Mouse (Mus musculus): Measurements from ENCODE around the gene Hpn.

Hpn gene

DNA sequence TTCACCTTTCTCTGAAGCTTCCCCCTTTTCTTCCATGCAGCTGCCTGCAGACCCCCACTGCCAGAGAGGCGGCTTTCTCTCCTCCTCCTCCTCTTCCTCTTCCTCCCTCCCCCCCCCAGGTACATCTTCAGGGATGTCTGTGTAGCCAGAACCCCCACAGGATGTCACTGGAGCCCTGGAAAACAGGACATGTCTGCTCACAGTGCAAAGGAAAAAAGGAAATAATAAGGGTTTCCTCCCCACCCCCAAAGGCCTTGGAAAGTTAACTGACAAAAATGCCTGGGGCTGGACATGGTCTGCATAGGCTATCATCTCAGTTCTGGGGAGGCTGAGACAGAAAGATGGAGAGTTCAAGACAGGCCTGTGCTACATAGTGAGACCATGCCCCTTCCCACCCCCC, 34.0 kb downstream of the Hpn start:
- no peak for DNase-seq (ENCODE audit: extremely low spot score)

DNA sequence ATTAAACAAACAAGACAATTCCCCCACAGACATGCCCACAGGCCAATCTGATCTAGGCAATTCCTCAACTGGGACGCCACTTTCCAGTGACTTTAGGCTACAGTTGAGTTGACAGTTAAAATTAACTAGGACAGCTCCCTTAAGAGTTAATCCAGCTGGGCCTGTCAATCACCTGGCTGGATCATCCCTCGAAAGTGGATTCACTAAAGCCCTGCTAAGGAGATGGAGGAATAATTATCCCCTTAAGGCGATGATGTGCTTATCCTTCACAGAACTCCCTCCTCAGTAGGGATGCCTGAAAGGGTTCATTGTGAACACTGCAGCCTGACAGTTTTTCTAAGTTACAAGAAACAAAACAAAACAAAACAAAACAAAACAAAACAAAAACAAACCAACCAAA, 34.5 kb downstream of the Hpn start:
- no peak for DNase-seq (ENCODE audit: extremely low spot score)

DNA sequence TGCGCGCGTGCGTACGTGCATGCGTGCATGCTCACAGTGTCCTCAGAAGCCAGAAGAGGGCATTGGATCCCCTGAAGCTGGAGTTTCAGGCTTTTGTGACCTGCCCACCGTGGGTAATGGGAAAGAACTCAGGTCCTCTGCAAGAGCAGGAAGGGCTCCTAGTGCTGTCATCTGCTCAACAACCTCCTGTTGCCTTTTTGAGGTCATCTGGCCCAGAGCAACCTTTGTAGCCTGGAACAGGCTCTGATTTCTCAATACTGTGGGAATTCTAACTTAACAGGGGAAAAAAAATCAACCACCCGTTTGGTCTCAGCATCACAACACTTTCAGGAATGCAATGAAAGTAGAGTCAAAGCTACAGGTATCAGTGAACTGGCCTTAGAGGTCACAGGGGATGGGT, 35.4 kb downstream of the Hpn start:
- DNase-seq (ENCODE audit: extremely low spot score), result no peak

DNA sequence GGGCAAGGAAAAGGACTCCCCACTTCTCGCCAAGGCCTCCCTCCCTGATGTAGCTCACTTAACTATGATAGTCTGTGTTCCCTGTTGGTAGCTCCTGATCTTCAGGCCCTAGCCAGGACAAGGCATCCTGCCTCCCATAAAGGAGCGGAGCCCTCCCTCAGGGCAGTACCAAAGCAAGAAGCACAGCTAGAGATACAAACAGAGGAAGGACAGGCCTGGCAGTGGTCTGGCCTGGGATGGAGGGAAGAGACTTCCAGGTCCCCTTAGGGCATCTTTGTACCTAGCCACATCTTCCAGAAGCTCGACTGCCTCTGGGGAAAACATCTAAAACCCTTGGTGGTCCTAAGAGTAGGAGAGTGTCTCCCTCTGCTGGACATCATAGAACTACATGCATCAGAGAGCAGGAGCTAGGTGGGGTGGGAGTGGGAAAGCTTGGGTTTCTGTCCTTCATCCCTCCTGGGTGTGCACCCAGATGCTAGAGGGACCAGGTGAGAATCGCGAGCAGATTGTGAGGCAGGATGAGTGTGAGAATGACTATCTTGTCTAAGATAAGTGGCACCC, 37.1 kb downstream of the Hpn start:
- DNase-seq (ENCODE audit: extremely low spot score), result peak; percentile 44

DNA sequence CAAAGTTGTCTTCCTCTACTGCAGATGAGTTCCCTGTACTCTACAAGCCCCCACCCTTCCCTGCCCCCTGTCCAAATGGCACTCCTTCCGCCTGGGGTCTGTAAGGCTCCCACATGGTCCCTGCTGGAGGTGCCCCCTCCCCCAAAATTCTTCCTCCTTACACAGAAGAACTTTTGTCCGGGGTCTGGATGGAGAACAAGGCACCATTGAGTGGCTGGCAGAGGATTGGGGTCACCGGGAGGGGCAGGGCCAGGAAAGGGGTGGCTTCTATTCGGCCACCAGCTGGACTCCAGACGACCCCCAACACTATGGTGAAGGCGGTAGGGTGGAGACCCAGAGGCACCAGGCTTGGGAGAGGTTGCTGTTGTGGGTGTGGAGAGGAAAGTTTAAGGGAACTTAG, 37.6 kb downstream of the Hpn start:
- DNase-seq (ENCODE audit: extremely low spot score), result no peak

DNA sequence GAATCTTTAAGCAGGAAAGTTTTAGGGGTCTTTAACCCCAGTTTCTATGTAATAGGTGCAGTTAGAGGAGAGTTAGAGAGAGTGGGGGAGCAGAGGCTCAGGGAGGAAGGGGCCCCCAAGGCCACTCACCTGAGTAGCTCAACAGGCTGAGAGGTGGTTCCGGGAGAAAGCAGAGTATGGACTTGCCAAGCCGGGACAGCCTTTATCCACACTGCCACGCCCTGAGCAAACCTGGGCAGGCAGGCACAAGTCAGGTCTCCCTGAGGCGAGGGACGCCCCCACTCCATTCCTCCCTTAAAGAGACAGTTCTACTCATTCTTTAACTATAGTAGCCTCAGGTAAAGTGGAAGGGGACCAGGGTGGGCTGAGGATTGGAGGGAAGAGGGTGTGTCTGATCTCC, 38.6 kb downstream of the Hpn start, which contains the start of gene Fxyd3:
Fxyd3 (minus strand) TSS at position 213 of the 400 bp plus-strand sequence.
- DNase-seq (ENCODE audit: extremely low spot score), result no peak

DNA sequence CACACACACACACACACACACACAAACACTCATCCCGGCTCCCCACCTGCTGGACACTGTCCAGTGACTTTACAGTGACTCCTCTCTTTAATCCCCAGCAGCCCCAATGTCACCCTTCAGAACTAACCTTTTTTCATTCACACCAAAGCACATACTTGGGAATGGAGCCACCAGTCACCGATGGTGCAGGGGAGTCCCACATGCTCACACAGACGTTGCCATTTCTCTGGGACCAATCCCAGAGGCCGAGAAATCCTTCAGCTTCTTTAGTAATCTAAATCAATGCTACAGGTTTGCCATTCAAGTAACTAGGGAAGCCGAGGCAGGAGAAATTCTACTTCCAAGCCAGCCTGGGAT, 40.4 kb downstream of the Hpn start:
- DNase-seq (ENCODE audit: extremely low spot score), result no peak

DNA sequence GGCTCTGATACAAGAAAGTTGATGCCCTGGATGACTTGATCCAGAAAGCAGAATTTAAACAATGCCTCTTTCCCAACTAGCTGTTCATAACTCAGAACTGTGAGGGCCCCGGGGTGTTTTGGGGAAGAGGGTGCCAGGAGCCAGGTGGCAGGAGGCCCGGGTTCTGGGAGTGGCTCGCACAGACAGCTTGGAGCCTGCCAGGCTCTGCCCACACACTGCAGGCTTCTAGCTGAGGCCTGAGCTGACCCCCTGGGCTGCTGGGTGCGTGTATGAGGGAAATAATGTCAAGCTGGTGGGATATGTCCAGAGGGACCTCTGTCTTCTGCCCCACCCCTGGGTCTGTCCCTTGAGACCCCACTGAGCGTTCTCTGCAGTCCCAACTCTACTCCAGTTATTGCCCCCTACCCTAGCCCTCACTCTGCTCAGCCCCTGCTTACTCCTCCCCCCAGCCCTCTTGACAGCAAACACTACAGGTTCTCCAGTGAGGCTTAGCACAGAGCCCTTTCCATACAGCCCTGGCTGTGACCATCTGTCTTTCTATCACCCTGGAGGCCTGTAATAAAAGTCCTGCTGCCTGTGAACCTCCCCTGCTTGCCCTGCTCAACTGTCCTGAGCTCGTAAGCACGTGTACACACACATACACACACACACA, 40.9 kb downstream of the Hpn start:
- no peak for DNase-seq (ENCODE audit: extremely low spot score)

DNA sequence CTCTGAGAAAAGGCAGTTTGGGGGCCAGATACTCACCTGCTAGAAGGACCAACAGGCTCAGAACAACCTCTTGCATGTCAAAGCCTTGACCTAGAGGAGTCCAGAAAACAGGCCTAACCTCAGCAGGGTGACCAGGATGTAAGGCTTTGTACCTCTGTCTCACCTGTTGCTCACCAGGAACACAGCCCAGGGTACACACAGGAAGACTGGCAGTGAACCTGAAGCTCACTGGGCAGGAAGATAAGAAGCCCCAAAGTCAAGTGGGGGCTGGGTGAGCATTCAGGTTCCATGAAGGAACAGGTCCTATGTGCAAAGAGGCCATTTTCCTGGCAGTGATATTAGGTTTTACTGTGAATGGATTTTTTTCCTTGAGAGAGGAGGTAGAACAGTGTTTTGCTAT, 41.5 kb downstream of the Hpn start:
- DNase-seq (ENCODE audit: extremely low spot score), result no peak

DNA sequence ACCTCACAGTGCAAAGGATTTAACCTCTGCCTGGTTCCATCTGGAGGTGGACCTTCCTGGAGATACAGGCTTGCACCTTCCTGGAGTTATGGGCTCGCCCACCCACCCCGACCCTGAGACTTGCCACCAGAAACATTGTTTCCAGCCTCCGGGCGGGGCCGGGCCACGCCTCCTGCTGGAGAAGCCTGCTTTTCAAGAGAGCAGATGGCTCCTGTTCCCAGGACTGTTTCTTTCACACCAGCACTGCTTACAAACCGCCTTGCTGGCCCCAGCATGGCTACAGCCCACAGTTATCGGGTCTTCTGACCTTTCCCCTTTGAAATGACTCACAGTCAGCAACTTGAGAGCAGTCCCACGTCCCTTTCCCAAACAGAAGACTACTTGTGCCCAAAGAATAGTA, 42.8 kb downstream of the Hpn start:
- DNase-seq (ENCODE audit: extremely low spot score), result no peak

DNA sequence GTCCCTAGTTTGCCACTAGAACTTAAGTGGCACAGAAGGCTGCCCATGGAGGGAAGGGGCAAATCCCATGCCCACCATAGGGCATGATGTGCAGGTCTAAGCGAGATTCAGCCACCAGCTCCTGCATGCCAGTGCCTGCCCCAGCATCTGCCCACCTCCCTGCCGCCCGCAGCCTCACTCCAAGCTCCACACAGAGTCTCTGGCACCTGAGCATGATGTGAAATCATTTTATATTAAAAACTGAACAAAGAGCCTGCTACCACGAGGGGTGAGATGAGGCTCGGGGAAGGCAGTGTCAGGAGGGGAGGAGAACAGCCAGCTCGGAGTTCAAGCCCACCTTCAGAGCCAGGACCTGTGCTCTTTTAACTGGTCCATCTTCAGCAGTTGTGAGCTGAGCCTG, 44.8 kb downstream of the Hpn start:
- DNase-seq (ENCODE audit: extremely low spot score), result no peak

DNA sequence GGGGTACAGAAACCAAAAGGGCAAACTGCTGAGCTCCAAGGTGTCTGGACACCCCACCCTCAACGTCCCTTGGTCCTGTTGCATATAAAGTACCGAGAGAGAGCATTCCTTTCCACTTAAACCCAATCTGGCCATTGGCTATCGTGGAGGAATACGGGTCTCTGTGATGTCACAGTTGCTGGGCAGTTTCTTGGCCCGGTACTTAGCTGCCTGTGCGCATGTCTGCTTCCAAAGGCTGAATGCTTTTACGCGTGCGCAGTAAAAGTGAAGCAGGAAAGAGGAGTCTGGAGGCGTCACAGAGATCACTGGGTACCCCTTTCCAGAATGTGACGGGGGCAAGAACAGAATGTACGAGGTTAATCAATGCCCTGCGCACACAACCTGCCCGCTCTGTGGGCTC, 45.6 kb downstream of the Hpn start:
- DNase-seq (ENCODE audit: extremely low spot score), result no peak

DNA sequence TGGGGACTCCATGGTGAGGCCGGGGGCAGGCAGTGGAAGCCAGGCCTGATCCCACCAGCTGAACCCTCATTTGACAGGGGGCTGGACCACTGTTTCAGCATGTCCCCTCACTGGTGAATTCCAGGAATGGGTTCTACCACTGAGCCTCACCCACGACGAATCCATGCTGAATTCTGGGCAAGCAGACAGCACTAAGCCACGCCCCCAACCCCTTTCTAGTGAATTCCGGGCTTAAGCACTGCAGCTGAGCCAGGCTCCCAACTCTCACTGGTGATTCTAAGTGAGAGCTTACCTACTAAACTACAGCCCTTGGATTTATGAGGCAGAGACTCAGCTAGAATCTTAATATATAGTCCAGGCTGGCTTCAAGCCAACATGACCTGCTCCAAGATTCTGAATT, 47.3 kb downstream of the Hpn start:
- DNase-seq (ENCODE audit: extremely low spot score), result no peak

DNA sequence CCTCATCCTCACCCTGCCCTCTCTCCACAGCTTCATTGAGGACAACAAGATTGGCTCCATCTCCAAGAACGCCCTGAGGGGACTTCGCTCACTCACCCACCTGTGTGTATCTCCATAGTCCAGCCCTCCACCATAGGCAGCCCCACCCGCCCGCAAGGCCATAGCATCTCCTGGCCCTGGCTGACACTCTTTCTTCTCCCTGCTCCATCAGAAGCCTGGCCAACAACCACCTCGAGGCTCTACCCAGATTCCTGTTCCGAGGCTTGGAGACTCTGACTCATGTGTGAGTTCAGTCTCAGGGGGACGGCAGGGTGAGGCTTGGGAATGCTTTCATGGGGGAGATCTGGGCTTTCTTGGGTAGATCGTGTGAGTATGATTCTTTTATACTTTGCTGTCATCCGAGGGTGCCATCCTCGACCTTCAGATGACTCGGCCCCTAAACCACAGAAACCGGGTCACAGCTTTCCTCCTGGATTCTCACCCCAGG, 52.0 kb downstream of the Hpn start:
- DNase-seq (ENCODE audit: extremely low spot score), result no peak

DNA sequence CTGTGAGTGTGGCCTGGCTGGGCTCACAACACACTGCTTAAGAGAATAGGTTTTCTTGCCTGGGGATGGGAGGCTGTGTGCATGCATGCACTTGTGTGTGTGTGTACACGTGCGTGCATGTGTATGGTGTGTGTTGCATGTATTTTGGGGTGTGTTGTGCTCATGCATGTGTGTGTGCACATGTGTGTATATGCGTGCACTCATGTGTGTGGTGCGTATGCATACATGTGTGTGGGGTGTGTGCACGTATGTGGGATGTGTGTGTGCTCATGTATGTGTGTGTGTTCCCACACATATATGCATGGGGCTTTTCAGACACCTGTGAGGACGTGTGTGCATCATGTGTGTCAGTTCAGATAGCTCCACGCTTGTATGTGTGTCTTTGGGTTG, 54.5 kb downstream of the Hpn start:
- DNase-seq (ENCODE audit: extremely low spot score), result no peak

DNA sequence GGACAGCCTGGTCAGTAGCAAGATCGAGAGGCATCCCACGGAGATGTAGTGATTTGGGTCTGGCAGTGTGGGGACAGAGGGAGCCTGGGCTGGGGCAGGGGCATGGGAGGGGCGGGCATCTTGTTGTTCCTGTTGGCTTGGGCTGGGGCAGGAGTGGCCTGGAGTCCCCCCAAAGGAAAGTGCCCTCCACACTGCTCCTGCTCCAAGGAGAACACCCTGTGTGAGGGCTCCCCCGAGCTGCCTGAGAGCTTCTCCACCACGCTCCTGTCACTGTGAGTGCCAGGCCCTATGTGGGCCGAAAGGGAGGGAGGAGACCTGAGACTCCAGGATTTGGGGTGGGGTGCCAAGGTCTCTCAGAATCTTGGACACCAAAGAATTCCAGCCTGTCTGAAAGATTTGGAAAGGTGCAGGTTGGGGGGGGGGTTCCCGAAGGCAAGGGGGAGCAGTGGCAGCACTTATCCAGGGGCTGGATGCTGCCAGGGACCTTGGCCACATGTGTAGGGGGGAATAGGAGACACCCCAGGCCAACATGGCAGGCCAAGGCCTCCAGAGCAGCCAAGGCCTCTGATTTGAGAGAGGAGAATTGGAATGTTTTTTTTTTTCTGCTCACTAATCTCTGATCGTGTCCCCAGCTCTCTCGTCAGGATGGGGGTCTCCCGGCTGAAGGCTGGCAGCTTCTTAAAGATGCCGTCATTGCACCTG, 55.0 kb downstream of the Hpn start:
- DNase-seq (ENCODE audit: extremely low spot score), result no peak

DNA sequence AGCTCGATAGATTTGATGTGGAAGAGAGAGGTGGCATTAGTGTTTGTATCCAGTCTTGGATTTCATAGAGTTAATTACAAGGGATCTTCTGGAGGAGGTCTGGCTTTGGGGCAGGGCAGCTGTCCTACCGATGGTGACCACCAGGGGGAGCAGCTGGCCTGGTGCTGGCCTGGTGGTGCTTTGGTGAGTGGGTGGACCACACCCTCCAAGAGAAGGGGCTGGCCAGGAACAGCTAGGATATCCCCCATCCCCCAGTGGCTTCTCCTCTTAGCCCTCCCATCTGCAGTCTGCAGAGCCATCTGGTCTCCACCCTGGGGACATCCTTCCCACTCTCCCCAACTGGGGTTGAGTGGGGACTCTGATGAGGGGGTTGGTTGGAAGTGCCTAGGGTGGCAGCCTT, 56.0 kb downstream of the Hpn start, which contains the start of gene Lgi4:
Lgi4 (plus strand) TSS at position 235 of the 400 bp plus-strand sequence.
- DNase-seq (ENCODE audit: extremely low spot score), result peak; percentile 89

DNA sequence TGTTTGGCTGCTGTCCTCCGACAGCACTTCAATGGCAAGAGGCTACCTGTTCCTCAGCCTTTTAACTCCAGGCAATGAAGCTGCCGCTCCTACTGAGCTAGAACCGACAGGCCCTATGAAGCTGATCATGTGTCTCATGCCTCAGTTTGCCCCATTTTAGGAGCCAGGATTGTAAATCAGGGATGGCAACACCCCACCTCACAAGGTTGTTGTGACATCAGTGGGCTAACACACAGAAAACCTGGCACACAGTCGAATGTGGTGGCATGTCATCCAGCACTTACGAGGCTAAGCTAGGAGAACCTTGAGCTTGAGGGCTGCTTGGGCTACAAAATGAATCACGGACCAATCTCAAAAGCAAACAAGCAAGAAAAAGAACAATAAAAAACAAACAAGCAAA, 56.9 kb downstream of the Hpn start:
- DNase-seq (ENCODE audit: extremely low spot score), result no peak

DNA sequence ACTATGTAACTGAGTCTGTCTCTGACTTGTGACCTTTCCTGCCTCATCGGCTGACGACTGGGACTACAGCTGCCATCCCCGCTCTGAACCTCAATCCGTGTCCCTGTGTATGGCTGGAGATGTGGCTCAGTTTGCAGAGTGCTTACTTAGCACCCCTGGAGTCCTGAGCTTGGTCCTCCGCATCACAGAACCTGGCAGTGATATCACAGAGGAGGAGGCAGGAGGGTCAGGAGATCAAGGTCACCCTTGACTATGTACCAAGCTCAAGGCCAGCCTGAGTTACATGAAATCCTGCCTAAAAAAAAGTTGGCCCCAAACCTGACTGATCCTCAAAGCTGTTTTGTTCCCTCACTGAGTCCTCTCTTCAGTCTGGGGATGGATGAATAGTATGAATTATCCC, 57.4 kb downstream of the Hpn start:
- no peak for DNase-seq (ENCODE audit: extremely low spot score)

DNA sequence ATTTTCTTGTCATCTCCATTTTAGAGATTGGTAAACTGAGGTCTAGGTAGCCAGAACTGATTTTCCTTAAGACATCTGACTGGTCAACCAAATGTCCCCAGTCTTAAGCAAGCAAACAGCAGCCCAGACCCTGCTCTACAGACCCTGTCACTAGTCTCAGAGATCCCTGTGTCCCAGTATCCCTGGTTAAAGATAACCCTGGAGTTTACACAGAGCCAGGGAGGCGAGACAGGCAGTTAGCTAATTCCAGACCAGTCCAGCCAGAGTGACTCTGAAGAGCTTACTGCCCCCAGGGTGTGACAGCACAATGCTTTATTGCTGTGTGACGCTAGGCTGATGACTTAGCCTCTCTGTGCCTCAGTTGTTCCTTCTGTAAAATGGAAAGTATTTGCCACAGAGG, 58.0 kb downstream of the Hpn start, which contains the start of gene Fxyd1:
Fxyd1 (minus strand) TSS at position 129 of the 400 bp plus-strand sequence.
- DNase-seq (ENCODE audit: extremely low spot score), result no peak

DNA sequence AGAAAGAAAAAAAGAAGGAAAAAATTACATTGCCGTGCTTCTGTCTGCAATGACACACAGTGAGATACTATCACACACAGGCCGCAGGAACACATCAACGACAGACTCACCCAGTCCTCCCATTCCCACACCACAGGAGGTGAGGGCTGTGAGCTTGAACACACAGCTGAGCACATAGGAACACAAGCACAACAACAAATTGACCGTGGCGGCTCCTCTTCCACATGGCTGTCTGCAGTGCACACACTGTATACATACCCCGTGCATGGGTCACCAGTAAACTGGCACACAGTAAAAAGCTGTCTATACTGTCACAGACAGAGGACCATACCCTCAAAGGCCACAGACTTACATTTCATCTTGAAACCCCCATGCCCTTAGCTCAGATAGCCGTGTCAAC, 58.6 kb downstream of the Hpn start:
- DNase-seq (ENCODE audit: extremely low spot score), result no peak

DNA sequence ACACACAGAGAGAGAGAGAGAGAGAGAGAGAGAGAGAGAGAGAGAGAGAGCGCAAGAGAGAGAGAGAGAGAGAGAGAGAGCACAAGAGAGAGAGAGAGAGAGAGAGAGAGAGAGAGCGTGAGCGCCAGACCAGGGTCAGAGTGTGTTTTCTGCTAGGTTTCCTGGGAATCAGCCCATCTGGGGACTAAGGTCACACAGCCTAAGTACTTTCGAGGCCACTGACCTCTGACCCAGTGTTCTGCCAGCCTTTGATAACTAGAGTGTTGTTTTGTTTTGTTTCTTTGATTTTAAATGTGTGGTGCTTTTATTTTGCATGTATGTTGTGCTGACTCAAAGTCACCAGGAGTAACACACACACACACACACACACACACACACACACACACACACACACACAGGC, 59.2 kb downstream of the Hpn start:
- no peak for DNase-seq (ENCODE audit: extremely low spot score)

DNA sequence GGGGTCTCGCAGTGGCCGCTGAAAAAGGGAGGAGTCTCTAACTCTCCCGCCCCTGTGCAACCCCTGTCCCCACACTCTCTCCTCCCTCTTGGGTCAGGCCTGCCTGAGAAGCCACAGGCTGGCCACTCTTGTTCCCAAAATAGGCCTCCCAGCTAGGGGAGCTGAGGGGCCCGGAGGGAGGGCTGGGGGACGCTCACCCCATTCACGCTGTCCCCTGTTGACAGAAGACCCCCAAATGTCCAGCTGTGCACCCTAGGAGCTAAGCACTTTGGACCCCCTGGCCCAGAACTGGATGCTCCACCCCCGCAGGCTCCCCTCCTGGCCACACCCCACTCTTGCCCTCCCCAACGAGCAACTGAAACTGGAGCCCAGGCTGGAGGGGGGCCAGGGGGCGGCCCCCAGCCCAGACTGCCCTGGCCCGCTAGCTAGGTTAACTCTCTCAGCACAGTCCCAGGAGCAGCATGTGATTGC, 59.7 kb downstream of the Hpn start:
- peak; percentile 47 for DNase-seq (ENCODE audit: extremely low spot score)

Data from embryo, embryonic 9.5 days (tissue).